Mouse (Mus musculus) limb, embryonic 10.5 days (tissue): Measurements from ENCODE around the gene Mark1. TPM values are rescaled to one million over a fixed set of nuclear protein-coding genes. Genes with fewer than 3 reads are reported as not detected.

Source experiments
- DNase-seq: peaks from one replicate; pipeline ENCODE4 v3.0.0-alpha.2; 2017; ENCODE audit warnings: low spot score
- H3K27ac ChIP-seq: fragments of 300-500 bp; sonication (generic); 2 replicates; pipeline ENCODE4 v1.5.1; 2016; ENCODE audit warnings: mild to moderate bottlenecking
- H3K27me3 ChIP-seq: fragments of 300-500 bp; sonication (generic); 2 replicates; pipeline ENCODE4 v1.6.1; 2016; ENCODE audit warnings: low read depth, mild to moderate bottlenecking; ENCODE audit not compliant: poor library complexity, severe bottlenecking
- H3K36me3 ChIP-seq: fragments of 300-500 bp; sonication (generic); 2 replicates; pipeline ENCODE4 v1.6.1; 2016; ENCODE audit warnings: mild to moderate bottlenecking, moderate library complexity
- H3K4me1 ChIP-seq: fragments of 300-500 bp; sonication (generic); 2 replicates; pipeline ENCODE4 v1.6.1; 2016
- H3K4me3 ChIP-seq: fragments of 300-500 bp; sonication (generic); 2 replicates; pipeline ENCODE4 v1.5.1; 2016; ENCODE audit warnings: mild to moderate bottlenecking, moderate library complexity
- H3K9me3 ChIP-seq: fragments of 300-500 bp; sonication (generic); replicated peaks from 2 replicates; pipeline ENCODE4 v1.6.1; 2016; ENCODE audit warnings: mild to moderate bottlenecking
- WGBS: fragments of 180-500 bp; shearing (Covaris S2); methylation state at CpG from one replicate; pipeline ENCODE4 v1.1.7; 2016; 5-methylcytosine and 5-hydroxymethylcytosine counted together
- polyA plus RNA-seq: library from polyadenylated mRNA; unstranded; fragments of >200 nt; fragmentation: Nextera tagmentation; extraction: Ambion mirVana; gene quantifications from 2 replicates; pipeline ENCODE4 v1.2.1, GENCODE M21; 2016

Mark1 gene
- polyA plus RNA-seq, 1 experiment from 2014 or later, result 2.4 TPM

GRCm38 (mm10) chr1:184873910-184874309, 125.5 kb downstream of the Mark1 start:
- Histone ChIP-seq H3K4me3 (no peak overlapping the region), H3K9me3 (no peaks in the 10 kb centered on the region), H3K27ac (no peak overlapping the region), H3K36me3 (no peaks in the 10 kb centered on the region), H3K27me3 (no peaks in the 10 kb centered on the region), H3K4me1 (peaks cover 30% of the 10 kb centered on the region)
- WGBS, result 91% methylated on average over 11 of the region's 11 CpGs
- no peak for DNase-seq

GRCm38 (mm10) chr1:184872069-184872819, 127.1 kb downstream of the Mark1 start:
- 74% methylated on average over 7 of the region's 7 CpGs for WGBS
- no peak overlapping the region for H3K4me3 ChIP-seq
- no peak for DNase-seq
- H3K27ac ChIP-seq, result no peak overlapping the region
- H3K9me3 ChIP-seq, result no peaks in the 10 kb centered on the region
- no peaks in the 10 kb centered on the region for H3K27me3 ChIP-seq
- H3K36me3 ChIP-seq, result no peaks in the 10 kb centered on the region
- peaks cover 32% of the 10 kb centered on the region for H3K4me1 ChIP-seq

- Histone ChIP-seq H3K27me3 (no peaks in the 10 kb centered on the region), H3K9me3 (no peaks in the 10 kb centered on the region), H3K27ac (0 out of 2 replicates have a peak overlapping the region, but pooled peaks have one; percentile 19), H3K36me3 (no peaks in the 10 kb centered on the region), H3K4me3 (no peak overlapping the region), H3K4me1 (peaks cover 35% of the 10 kb centered on the region)
- 83% methylated on average over 1 of the region's 1 CpGs for WGBS
- DNase-seq, result no peak
Measured at GRCm38 (mm10) chr1:184871506-184871905, 127.9 kb downstream of the Mark1 start.

GRCm38 (mm10) chr1:184870646-184871385, 128.6 kb downstream of the Mark1 start:
- H3K27ac ChIP-seq, result 0 out of 2 replicates have a peak overlapping the region, but pooled peaks have one; percentile 19
- no peaks in the 10 kb centered on the region for H3K36me3 ChIP-seq
- WGBS, result 84% methylated on average over 11 of the region's 11 CpGs
- no peak overlapping the region for H3K4me3 ChIP-seq
- DNase-seq, result no peak
- H3K9me3 ChIP-seq, result no peaks in the 10 kb centered on the region
- H3K27me3 ChIP-seq, result no peaks in the 10 kb centered on the region
- H3K4me1 ChIP-seq, result peaks cover 35% of the 10 kb centered on the region

GRCm38 (mm10) chr1:184869939-184870565, 129.3 kb downstream of the Mark1 start:
- no peak for DNase-seq
- WGBS, result 82% methylated on average over 4 of the region's 4 CpGs
- Histone ChIP-seq H3K27me3 (no peaks in the 10 kb centered on the region), H3K36me3 (no peaks in the 10 kb centered on the region), H3K4me3 (no peak overlapping the region), H3K4me1 (peaks cover 34% of the 10 kb centered on the region), H3K9me3 (no peaks in the 10 kb centered on the region), H3K27ac (no peak overlapping the region)

GRCm38 (mm10) chr1:184867640-184868120, 131.7 kb downstream of the Mark1 start:
- 84% methylated on average over 3 of the region's 3 CpGs for WGBS
- DNase-seq, result no peak
- H3K27me3 ChIP-seq, result no peaks in the 10 kb centered on the region

GRCm38 (mm10) chr1:184864381-184864801, 135.0 kb downstream of the Mark1 start:
- Histone ChIP-seq H3K27ac (peak overlapping the region; percentile 59; the same call in 1 of the 2 replicates), H3K36me3 (no peaks in the 10 kb centered on the region), H3K4me3 (no peak overlapping the region), H3K27me3 (no peaks in the 10 kb centered on the region), H3K9me3 (no peaks in the 10 kb centered on the region), H3K4me1 (peaks cover 6% of the 10 kb centered on the region)
- no peak for DNase-seq
- WGBS, result 43% methylated on average over 7 of the region's 7 CpGs

More at GRCm38 (mm10) chr1:184867640-184868120, 131.7 kb downstream of the Mark1 start:
- H3K27ac ChIP-seq, result no peak overlapping the region
- H3K9me3 ChIP-seq, result no peaks in the 10 kb centered on the region
- peaks cover 22% of the 10 kb centered on the region for H3K4me1 ChIP-seq
- no peaks in the 10 kb centered on the region for H3K36me3 ChIP-seq
- H3K4me3 ChIP-seq, result no peak overlapping the region

- no peaks in the 10 kb centered on the region for H3K9me3 ChIP-seq
- no peak overlapping the region for H3K27ac ChIP-seq
- H3K27me3 ChIP-seq, result no peaks in the 10 kb centered on the region
- H3K36me3 ChIP-seq, result no peaks in the 10 kb centered on the region
- no peak overlapping the region for H3K4me3 ChIP-seq
- WGBS, result 90% methylated on average over 6 of the region's 6 CpGs
- H3K4me1 ChIP-seq, result peaks cover 6% of the 10 kb centered on the region
- no peak for DNase-seq
Measured at GRCm38 (mm10) chr1:184862636-184863035, 136.7 kb downstream of the Mark1 start.

GRCm38 (mm10) chr1:184861551-184861950, 137.8 kb downstream of the Mark1 start:
- H3K9me3 ChIP-seq, result no peaks in the 10 kb centered on the region
- 86% methylated on average over 2 of the region's 2 CpGs for WGBS

GRCm38 (mm10) chr1:184860276-184860675, 139.1 kb downstream of the Mark1 start:
- no peaks in the 10 kb centered on the region for H3K4me1 ChIP-seq
- H3K27ac ChIP-seq, result no peak overlapping the region
- DNase-seq, result no peak
- H3K4me3 ChIP-seq, result no peak overlapping the region
- 69% methylated on average over 3 of the region's 3 CpGs for WGBS
- no peaks in the 10 kb centered on the region for H3K27me3 ChIP-seq
- H3K9me3 ChIP-seq, result no peaks in the 10 kb centered on the region
- no peaks in the 10 kb centered on the region for H3K36me3 ChIP-seq

More at GRCm38 (mm10) chr1:184861551-184861950, 137.8 kb downstream of the Mark1 start:
- Histone ChIP-seq H3K4me1 (peaks cover under 1% of the 10 kb centered on the region; the same call in 1 of the 2 replicates), H3K36me3 (no peaks in the 10 kb centered on the region), H3K4me3 (no peak overlapping the region), H3K27ac (no peak overlapping the region), H3K27me3 (no peaks in the 10 kb centered on the region)
- DNase-seq, result no peak

GRCm38 (mm10) chr1:184858253-184858652, 141.1 kb downstream of the Mark1 start:
- WGBS, result 93% methylated on average over 1 of the region's 1 CpGs
- Histone ChIP-seq H3K27ac (no peak overlapping the region), H3K27me3 (no peaks in the 10 kb centered on the region), H3K36me3 (no peaks in the 10 kb centered on the region), H3K4me1 (peaks cover 4% of the 10 kb centered on the region; the same call in 1 of the 2 replicates), H3K4me3 (no peak overlapping the region), H3K9me3 (no peaks in the 10 kb centered on the region)
- DNase-seq, result no peak

- Histone ChIP-seq H3K4me1 (peaks cover 13% of the 10 kb centered on the region), H3K9me3 (no peaks in the 10 kb centered on the region), H3K4me3 (no peak overlapping the region), H3K36me3 (no peaks in the 10 kb centered on the region), H3K27me3 (peaks cover under 1% of the 10 kb centered on the region), H3K27ac (no peak overlapping the region)
- DNase-seq, result no peak
- 88% methylated on average over 9 of the region's 9 CpGs for WGBS
Measured at GRCm38 (mm10) chr1:184857216-184857615, 142.2 kb downstream of the Mark1 start.
